Comparison of ENCODE assay signal across 9 mouse cellular contexts in the genomic region with DNA sequence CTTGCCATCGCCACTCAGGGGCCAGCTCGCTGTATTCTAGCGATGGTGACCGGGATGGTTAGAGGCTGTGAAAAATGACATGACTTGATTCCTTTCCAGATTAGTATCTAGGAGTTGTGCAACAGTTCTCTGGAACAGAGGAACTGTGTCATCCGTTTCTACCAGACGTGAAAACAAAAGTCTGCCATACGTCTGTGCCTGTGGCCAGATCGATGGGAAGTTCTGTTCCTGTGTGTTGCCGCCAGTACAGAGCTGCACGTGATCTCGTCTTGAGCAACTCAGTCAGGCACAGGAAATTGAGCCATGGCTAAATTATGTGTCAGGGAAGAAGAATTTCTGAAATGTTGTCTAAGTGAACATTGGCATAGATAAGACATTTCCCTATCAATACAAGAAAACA.
A peak's percentile ranks its signal among the peaks of the same experiment; 100 is the strongest.
DNase-seq lines count a peak whose midpoint lies in the region; ATAC-seq and TF ChIP-seq lines count a peak whose summit lies in the region.
"Had no signal": no experiment of that assay in that cellular context is flagged by ENCODE, and none has a peak within 500 bp of the region (broad histone marks: within the 10 kb centered on the region; RNA-seq: fewer than 3 reads in every experiment).

No protein-coding gene starts in this region.

- 66% methylated on average over 11 of the region's 11 CpGs for WGBS in kidney, adult 2 months
- WGBS in heart, postnatal 0 days: 53% methylated on average over 11 of the region's 11 CpGs
- WGBS in lung, embryonic 15.5 days: 27% methylated on average over 11 of the region's 11 CpGs
- WGBS in forebrain, embryonic 14.5 days: 93% methylated on average over 11 of the region's 11 CpGs

- no peaks in the 10 kb centered on the region for H3K36me3 ChIP-seq in kidney, adult 2 months (ENCODE audit: control insufficient read depth, insufficient read depth, low read length)
- no peaks in the 10 kb centered on the region for H3K36me3 ChIP-seq in heart, postnatal 0 days (replicated peaks; ENCODE audit: control insufficient read depth, insufficient read depth, low read length)
- no peaks in the 10 kb centered on the region for H3K36me3 ChIP-seq in lung, embryonic 15.5 days
- no peaks in the 10 kb centered on the region for H3K36me3 ChIP-seq in forebrain, embryonic 14.5 days (ENCODE audit: control insufficient read depth, insufficient read depth, low read length)

- peak; percentile 81 for DNase-seq in kidney, adult 2 months
- DNase-seq in kidney, postnatal 4 days: no peak
- peak; percentile 29 to 41 for DNase-seq in adrenal gland, adult 18-20 months (ENCODE audit: low spot score in 2 of 2)
- peak; percentile 24 for DNase-seq in heart, postnatal 0 days (ENCODE audit: low spot score)
- no peak for DNase-seq in B cell, adult 2 months
- DNase-seq in Muller cell, postnatal 12 days (ENCODE audit: inconsistent ontology term): no peak
- no peak for DNase-seq in forebrain, embryonic 14.5 days (ENCODE audit: low spot score)

- TF ChIP-seq EP300 in heart, postnatal 0 days (IDR thresholded peaks at IDR 0.05; ENCODE audit: low read depth): no peak

- H3K4me1 ChIP-seq in kidney, adult 2 months (ENCODE audit: control insufficient read depth, insufficient read depth, low read length): 0 out of 2 replicates have a peak, but pooled peaks cover 3% of the 10 kb centered on the region
- H3K4me1 ChIP-seq in heart, postnatal 0 days (ENCODE audit: control insufficient read depth, insufficient read depth): no peaks in the 10 kb centered on the region
- peaks cover 28% of the 10 kb centered on the region for H3K4me1 ChIP-seq in lung, embryonic 15.5 days
- no peaks in the 10 kb centered on the region for H3K4me1 ChIP-seq in forebrain, embryonic 14.5 days (ENCODE audit: control insufficient read depth, insufficient read depth, low read length)

- no peak overlapping the region for H3K9ac ChIP-seq in heart, postnatal 0 days (replicated peaks; ENCODE audit: low read depth, low read length)
- no peak overlapping the region for H3K9ac ChIP-seq in lung, embryonic 15.5 days
- H3K9ac ChIP-seq in forebrain, embryonic 14.5 days (ENCODE audit: low read length): no peak overlapping the region

- H3K4me3 ChIP-seq in kidney, adult 2 months (ENCODE audit: insufficient read depth, low read depth, low read length): 0 out of 2 replicates have a peak overlapping the region, but pooled peaks have one; percentile 6
- H3K4me3 ChIP-seq in heart, postnatal 0 days (ENCODE audit: low read depth, low read length): no peak overlapping the region
- H3K4me3 ChIP-seq in lung, embryonic 15.5 days: no peak overlapping the region
- H3K4me3 ChIP-seq in forebrain, embryonic 14.5 days (ENCODE audit: low read depth, low read length): no peak overlapping the region

- no peak for TF ChIP-seq POLR2A in kidney, adult 2 months (IDR thresholded peaks at IDR 0.05; ENCODE audit: low read depth, low read length)

- H3K9me3 ChIP-seq in heart, postnatal 0 days (replicated peaks; ENCODE audit: control insufficient read depth, low read length): no peaks in the 10 kb centered on the region
- no peaks in the 10 kb centered on the region for H3K9me3 ChIP-seq in lung, embryonic 15.5 days
- H3K9me3 ChIP-seq in forebrain, embryonic 14.5 days (replicated peaks; ENCODE audit: control insufficient read depth, low read length): no peaks in the 10 kb centered on the region

- no peak overlapping the region for H3K4me2 ChIP-seq in heart, postnatal 0 days (ENCODE audit: low read depth, low read length)
- H3K4me2 ChIP-seq in lung, embryonic 15.5 days: peak overlapping the region; percentile 25; the same call in 1 of the 2 replicates
- no peak overlapping the region for H3K4me2 ChIP-seq in forebrain, embryonic 14.5 days (ENCODE audit: low read length)

- peak; percentile 57; the same call in 1 of the 2 replicates for ATAC-seq in heart, postnatal 0 days (ENCODE audit: insufficient read depth, low read depth)
- ATAC-seq in lung, embryonic 15.5 days (ENCODE audit: borderline replicate concordance, extremely low read depth, low FRiP score, low TSS enrichment): peak; percentile 95
- ATAC-seq in forebrain, embryonic 14.5 days: no peak
- ATAC-seq: Patski had no signal

- H3K27me3 ChIP-seq in kidney, adult 2 months (replicated peaks; ENCODE audit: control insufficient read depth, insufficient read depth, low read length): no peaks in the 10 kb centered on the region
- H3K27me3 ChIP-seq in heart, postnatal 0 days (ENCODE audit: control insufficient read depth, insufficient read depth, low read length): no peaks in the 10 kb centered on the region
- H3K27me3 ChIP-seq in lung, embryonic 15.5 days: no peaks in the 10 kb centered on the region
- H3K27me3 ChIP-seq in forebrain, embryonic 14.5 days (replicated peaks; ENCODE audit: control insufficient read depth, insufficient read depth, low read length): no peaks in the 10 kb centered on the region
- H3K27me3 ChIP-seq: Patski had no signal

- no peak for TF ChIP-seq CTCF in kidney, adult 2 months (conservative IDR thresholded peaks at IDR 0.05; ENCODE audit: insufficient read depth, insufficient read length, low read depth, low read length)
- TF ChIP-seq CTCF in heart, postnatal 0 days (IDR thresholded peaks at IDR 0.05; ENCODE audit: low read depth): no peak

- peak overlapping the region; percentile 51 for H3K27ac ChIP-seq in kidney, adult 2 months (ENCODE audit: insufficient read depth, low read depth, low read length)
- peak overlapping the region; percentile 49 for H3K27ac ChIP-seq in heart, postnatal 0 days (ENCODE audit: low read depth)
- peak overlapping the region; percentile 79 for H3K27ac ChIP-seq in lung, embryonic 15.5 days
- H3K27ac ChIP-seq in forebrain, embryonic 14.5 days (ENCODE audit: low read depth, low read length): no peak overlapping the region

Comparison
In these comparisons a context has a peak if more than half of its experiments do, and no peak if none do; other contexts are left out.
1. DNase-seq: peak in kidney, adult 2 months (single experiment), adrenal gland, adult 18-20 months (2 of 2) and heart, postnatal 0 days (single experiment); none in kidney, postnatal 4 days (0 of 2), B cell, adult 2 months (0 of 2), Muller cell, postnatal 12 days (single experiment) and forebrain, embryonic 14.5 days (single experiment).